Mouse (Mus musculus) C2C12 (cell line): ENCODE measurements around the gene Hectd4.

Experiments used
- CTCF ChIP-seq: IDR thresholded peaks from one replicate; pipeline ENCODE4 v1.5.1; 2011; ENCODE audit not compliant: control insufficient read depth, insufficient read depth, insufficient read length
- MAX ChIP-seq: IDR thresholded peaks from one replicate; pipeline ENCODE4 v1.6.1; 2011; ENCODE audit warnings: mild to moderate bottlenecking, control low read depth

DNA sequence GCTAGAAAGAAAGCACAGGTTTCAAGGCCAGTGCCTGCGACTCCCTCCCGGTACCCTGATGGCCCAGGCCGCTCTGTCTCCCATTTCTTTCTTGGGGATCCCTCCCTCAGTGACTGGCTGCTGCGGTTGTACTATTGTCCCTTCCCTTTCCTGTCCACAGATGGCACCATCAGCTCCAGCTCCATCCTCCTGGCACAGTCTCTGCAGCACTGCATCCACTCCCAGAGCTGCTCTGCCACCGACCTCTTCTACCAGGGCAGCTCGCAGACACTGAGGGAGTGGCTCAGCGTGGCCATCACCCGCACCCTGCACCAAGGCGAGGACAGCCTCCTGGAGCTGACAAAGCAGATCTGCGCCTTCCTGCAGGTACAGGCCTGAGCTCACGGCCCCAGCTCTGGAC is 122.5 kb downstream of the Hectd4 start:
- no peak for TF ChIP-seq CTCF
- TF ChIP-seq MAX = no peak
